Mouse (Mus musculus) layer of hippocampus, adult 18-20 months (tissue): ENCODE measurements around the gene BC051019. TPM values are rescaled to one million over a fixed set of nuclear protein-coding genes. Genes with fewer than 3 reads are reported as not detected.

Source experiments
- DNase-seq, 2 experiments: peaks; one replicate each; pipeline ENCODE4 v3.0.0; 2022; ENCODE audit warnings: low spot score in 2 of 2
- long read RNA-seq: library from polyadenylated mRNA; stranded (forward); transcript quantifications from one replicate; pipeline ENCODE4 v2.0.0, GENCODE M21; 2021
- total RNA-seq, 2 experiments: library from RNA; stranded (reverse); gene quantifications; 2 replicates each; pipeline ENCODE4 v1.2.3; 2021

The BC051019 gene
- total RNA-seq, result under 1 TPM; 0.15 to 0.20 TPM
- long read RNA-seq, result 0 reads

- DNase-seq, result no peak
These were observed at the start of gene BC051019 for GRCm38 (mm10) chr7:109723697-109724096. TSS of gene BC051019 (minus strand) at chr7:109723850.

- no peak for DNase-seq
These were observed 48.6 kb upstream of the BC051019 start for GRCm38 (mm10) chr7:109772251-109772650.

GRCm38 (mm10) chr7:109768699-109769383, 45.2 kb upstream of the BC051019 start:
- no peak for DNase-seq

- DNase-seq, result no peak
These were observed 44.1 kb upstream of the BC051019 start for GRCm38 (mm10) chr7:109767575-109768350.

- DNase-seq, result peak in 1 of 2 experiments; percentile 51
These were observed 40.4 kb upstream of the BC051019 start for GRCm38 (mm10) chr7:109764009-109764408.

GRCm38 (mm10) chr7:109756291-109756690, 32.6 kb upstream of the BC051019 start:
- no peak for DNase-seq

- no peak for DNase-seq
These were observed 30.4 kb upstream of the BC051019 start for GRCm38 (mm10) chr7:109754034-109754433.

GRCm38 (mm10) chr7:109752008-109752925, 28.6 kb upstream of the BC051019 start, which contains the start of gene Tmem9b:
TSS of gene Tmem9b (minus strand) at chr7:109752875.
- DNase-seq, result peak; percentile 77 to 85

GRCm38 (mm10) chr7:109751427-109752007, 27.9 kb upstream of the BC051019 start:
- no peak for DNase-seq

GRCm38 (mm10) chr7:109747747-109748146, 24.1 kb upstream of the BC051019 start:
- DNase-seq, result no peak

GRCm38 (mm10) chr7:109741703-109742102, 18.1 kb upstream of the BC051019 start:
- no peak for DNase-seq

- no peak for DNase-seq
These were observed 17.4 kb upstream of the BC051019 start for GRCm38 (mm10) chr7:109741060-109741459.

GRCm38 (mm10) chr7:109739822-109740370, 16.2 kb upstream of the BC051019 start:
- no peak for DNase-seq

- no peak for DNase-seq
These were observed 11.2 kb upstream of the BC051019 start for GRCm38 (mm10) chr7:109734806-109735205.

GRCm38 (mm10) chr7:109731626-109732025, 8.0 kb upstream of the BC051019 start, which contains the start of gene Ascl3:
TSS of gene Ascl3 (minus strand) at chr7:109731726.
- no peak for DNase-seq

GRCm38 (mm10) chr7:109723114-109723513, 536 bp downstream of the BC051019 start:
- DNase-seq, result no peak

- no peak for DNase-seq
These were observed 1.0 kb downstream of the BC051019 start for GRCm38 (mm10) chr7:109722618-109723017.

GRCm38 (mm10) chr7:109719286-109719685, 4.4 kb downstream of the BC051019 start:
- DNase-seq, result peak in 1 of 2 experiments; percentile 69

- DNase-seq, result no peak
These were observed 10.1 kb downstream of the BC051019 start for GRCm38 (mm10) chr7:109713434-109713982.

- DNase-seq, result no peak
These were observed 11.5 kb downstream of the BC051019 start for GRCm38 (mm10) chr7:109712198-109712597.
